Mouse (Mus musculus) liver, embryonic 14.5 days (tissue): ENCODE results near the gene Trim7. TPM values are rescaled to one million over a fixed set of nuclear protein-coding genes. Genes with fewer than 3 reads are reported as not detected.

Source experiments
- ATAC-seq: fragments of 200-750 bp; cut with Nextera tagmentation; 2 replicates; pipeline ENCODE4 v1.8.0; 2017; ENCODE audit warnings: moderate number of reproducible peaks, mild to moderate bottlenecking, moderate library complexity; ENCODE audit not compliant: insufficient read depth
- DNase-seq, 3 experiments: peaks; one replicate each; pipeline ENCODE4 v3.0.0-alpha.2; 2012 to 2013; ENCODE audit warnings: low read depth in 3 of 3, low spot score in 3 of 3
- H3K27ac ChIP-seq: fragments of 300-500 bp; sonication (generic); 2 replicates; pipeline ENCODE4 v1.5.1; 2014; ENCODE audit warnings: moderate library complexity, mild to moderate bottlenecking, control low read depth, inconsistent platforms
- H3K27me3 ChIP-seq: fragments of 300-500 bp; sonication (generic); 2 replicates; pipeline ENCODE4 v1.6.1; 2014; ENCODE audit warnings: mild to moderate bottlenecking, low read length, moderate library complexity; ENCODE audit not compliant: control insufficient read depth, insufficient read depth
- H3K36me3 ChIP-seq: fragments of 300-500 bp; sonication (generic); replicated peaks from 2 replicates; pipeline ENCODE4 v1.6.1; 2014; ENCODE audit warnings: low read depth; ENCODE audit not compliant: control insufficient read depth, insufficient read depth
- H3K4me1 ChIP-seq, 2 experiments: fragments of 200-500 bp in 1 of 2; fragments of 300-500 bp in 1 of 2; sonication (generic) in 1 of 2; replicated peaks; 2 replicates each; pipeline ENCODE4 v1.6.1; 2012 to 2014; ENCODE audit warnings: antibody characterized with exemption in 1 of 2, inconsistent platforms in 1 of 2, low read length in 1 of 2; ENCODE audit not compliant: control insufficient read depth in 2 of 2, insufficient read depth in 2 of 2
- H3K4me2 ChIP-seq: fragments of 300-500 bp; sonication (generic); 2 replicates; pipeline ENCODE4 v1.6.1; 2014; ENCODE audit warnings: low read depth, mild to moderate bottlenecking, control low read depth, moderate library complexity
- H3K4me3 ChIP-seq, 2 experiments: fragments of 200-500 bp in 1 of 2; fragments of 300-500 bp in 1 of 2; sonication (generic) in 1 of 2; 2 replicates each; pipeline ENCODE4 v1.5.1; 2012 to 2014; ENCODE audit warnings: low read depth in 2 of 2, low read length in 2 of 2, mild to moderate bottlenecking in 2 of 2, control low read depth in 1 of 2, inconsistent platforms in 1 of 2, moderate library complexity in 1 of 2; ENCODE audit not compliant: insufficient read depth in 1 of 2
- H3K9ac ChIP-seq: fragments of 300-500 bp; sonication (generic); replicated peaks from 2 replicates; pipeline ENCODE4 v1.6.1; 2014; ENCODE audit warnings: mild to moderate bottlenecking, control low read depth, moderate library complexity
- H3K9me3 ChIP-seq: fragments of 300-500 bp; sonication (generic); 2 replicates; pipeline ENCODE4 v1.6.1; 2016; ENCODE audit warnings: low read length, mixed read lengths; ENCODE audit not compliant: control insufficient read depth
- CTCF ChIP-seq: IDR thresholded peaks from 2 replicates; pipeline ENCODE4 v1.5.1; 2016; ENCODE audit warnings: antibody characterized with exemption, low read depth, control low read depth
- EP300 ChIP-seq: IDR thresholded peaks from 2 replicates; pipeline ENCODE4 v1.6.1; 2016; ENCODE audit warnings: antibody characterized with exemption, low read depth
- WGBS: fragments of 180-500 bp; shearing (Covaris S2); extraction: QIAGEN DNeasy Blood & Tissue Kit; methylation state at CpG from one replicate; pipeline ENCODE4 v1.1.7; 2014; ENCODE audit not compliant: insufficient replicate concordance; 5-methylcytosine and 5-hydroxymethylcytosine counted together
- polyA plus RNA-seq, 2 experiments: library from polyadenylated mRNA; depleted of rRNA in 1 of 2; stranded (reverse) in 1 of 2; unstranded in 1 of 2; fragments of >200 nt; fragmentation: Nextera tagmentation in 1 of 2; extraction: Ambion mirVana in 1 of 2; gene quantifications; 2 replicates each; pipeline versions ENCODE4 v1.2.1 to v1.2.3; 2012 to 2014

Gene Trim7
- polyA plus RNA-seq, 2 experiments, result 0.04 to 0.23 TPM

- H3K9me3 ChIP-seq, result no peaks in the 10 kb centered on the region; the same call in 1 of the 2 replicates
- ATAC-seq (peak; percentile 58), DNase-seq (peak in 1 of 3 experiments; percentile 75)
- no peaks in the 10 kb centered on the region for H3K36me3 ChIP-seq
- H3K27me3 ChIP-seq, result no peaks in the 10 kb centered on the region
- H3K27ac ChIP-seq, result no peak overlapping the region
- peak overlapping the region; percentile 88 for H3K4me2 ChIP-seq
- peaks cover 10 to 16% of the 10 kb centered on the region in 2 experiments for H3K4me1 ChIP-seq
- WGBS, result under 1% methylated on average over 31 of the region's 31 CpGs
- peak overlapping the region; percentile 66 for H3K9ac ChIP-seq
- H3K4me3 ChIP-seq, result peak overlapping the region; percentile 60 to 89
- TF ChIP-seq CTCF (peak; percentile 55), EP300 (no peak; the same call in 1 of the 2 replicates)
These were observed 27.7 kb downstream of the Trim7 start for GRCm38 (mm10) chr11:48853474-48854180.

DNA sequence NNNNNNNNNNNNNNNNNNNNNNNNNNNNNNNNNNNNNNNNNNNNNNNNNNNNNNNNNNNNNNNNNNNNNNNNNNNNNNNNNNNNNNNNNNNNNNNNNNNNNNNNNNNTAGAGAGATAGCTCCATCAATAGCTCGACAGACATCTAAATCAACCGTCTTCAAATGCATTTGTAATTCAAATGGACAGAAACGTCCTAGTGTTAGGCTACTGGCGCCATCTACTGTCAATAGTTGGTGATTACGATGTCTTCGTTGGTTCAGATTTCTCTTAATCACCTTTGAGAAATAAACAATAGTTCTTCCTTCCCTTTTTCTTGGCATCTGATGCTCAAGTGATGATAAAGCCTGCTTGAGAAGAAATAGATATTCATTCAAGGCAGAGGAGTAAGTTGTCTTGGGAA lies 33.1 kb downstream of the Trim7 start:
- H3K4me3 ChIP-seq, result no peak overlapping the region; a peak in 1 of 4 replicates

DNA sequence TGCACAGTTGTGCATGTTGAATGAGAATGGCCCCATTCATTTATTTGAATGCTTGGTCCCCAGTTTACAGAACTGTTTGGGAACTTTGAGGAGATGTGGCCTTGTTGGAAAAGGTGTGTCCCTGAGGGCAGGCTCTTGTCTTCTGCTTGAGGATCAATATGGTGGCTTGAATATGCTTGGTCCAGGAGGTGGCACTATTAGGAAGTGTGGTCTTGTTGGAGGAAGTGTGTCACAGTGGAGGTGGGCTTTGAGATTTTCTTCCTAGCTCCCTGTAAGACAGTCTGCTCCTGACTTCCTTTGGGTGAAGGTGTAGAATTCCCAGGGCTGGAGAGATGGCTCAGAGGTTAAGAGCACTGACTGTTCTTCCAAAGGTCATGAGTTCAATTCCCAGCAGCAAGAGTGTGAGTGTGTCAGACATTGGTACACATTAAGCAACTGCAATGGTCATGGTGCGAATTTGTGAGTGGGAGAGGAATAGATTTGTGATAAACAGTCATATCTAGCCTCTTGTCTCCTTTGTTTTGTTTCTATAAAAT lies 36.9 kb downstream of the Trim7 start:
- no peak overlapping the region for H3K4me3 ChIP-seq
- ATAC-seq (no peak), DNase-seq (no peak)
- H3K4me2 ChIP-seq, result no peak overlapping the region
- no peaks in the 10 kb centered on the region for H3K27me3 ChIP-seq
- peaks cover 12% of the 10 kb centered on the region for H3K36me3 ChIP-seq
- no peak overlapping the region for H3K27ac ChIP-seq
- TF ChIP-seq EP300, result no peak
- TF ChIP-seq CTCF, result no peak
- peaks cover 0 to 3% of the 10 kb centered on the region in 2 experiments; a peak in 1 of 4 replicates for H3K4me1 ChIP-seq
- WGBS, result 59% methylated on average over 1 of the region's 1 CpGs
- H3K9me3 ChIP-seq, result no peaks in the 10 kb centered on the region
- no peak overlapping the region for H3K9ac ChIP-seq

More for the DNA sequence above, 33.1 kb downstream of the Trim7 start:
- TF ChIP-seq EP300 (no peak), CTCF (peak; percentile 79)
- H3K27ac ChIP-seq, result no peak overlapping the region
- no peak overlapping the region; the same call in 1 of the 2 replicates for H3K9ac ChIP-seq
- WGBS, result under 1% methylated on average over 6 of the region's 6 CpGs
- no peaks in the 10 kb centered on the region for H3K9me3 ChIP-seq
- H3K27me3 ChIP-seq, result no peaks in the 10 kb centered on the region
- peaks cover 10 to 16% of the 10 kb centered on the region in 2 experiments for H3K4me1 ChIP-seq
- ATAC-seq (no peak), DNase-seq (peak in 1 of 3 experiments; percentile 67)
- peak overlapping the region; percentile 88 for H3K4me2 ChIP-seq
- no peaks in the 10 kb centered on the region for H3K36me3 ChIP-seq

GRCm38 (mm10) chr11:48863808-48864207 lies 37.9 kb downstream of the Trim7 start:
- WGBS, result 47% methylated on average over 3 of the region's 3 CpGs
- Histone ChIP-seq H3K4me2 (no peak overlapping the region), H3K27ac (no peak overlapping the region), H3K36me3 (peaks cover 14% of the 10 kb centered on the region), H3K27me3 (no peaks in the 10 kb centered on the region), H3K4me1 (peaks cover 2 to 4% of the 10 kb centered on the region in 2 experiments; a peak in 3 of 4 replicates), H3K9me3 (no peaks in the 10 kb centered on the region), H3K9ac (no peak overlapping the region), H3K4me3 (no peak overlapping the region)
- ATAC-seq, result no peak
- no peak for DNase-seq
- no peak for TF ChIP-seq CTCF
- no peak for TF ChIP-seq EP300

- Histone ChIP-seq H3K4me3 (no peak overlapping the region), H3K27me3 (no peaks in the 10 kb centered on the region), H3K9ac (no peak overlapping the region), H3K4me2 (no peak overlapping the region), H3K36me3 (peaks cover 14% of the 10 kb centered on the region), H3K4me1 (peaks cover 4 to 18% of the 10 kb centered on the region in 2 experiments), H3K27ac (no peak overlapping the region), H3K9me3 (no peaks in the 10 kb centered on the region)
- whole genome bisulfite sequencing, result 87% methylated on average over 9 of the region's 9 CpGs
- DNase-seq (no peak), ATAC-seq (no peak)
- TF ChIP-seq EP300, result no peak
- no peak for TF ChIP-seq CTCF
These were observed 40.5 kb downstream of the Trim7 start for GRCm38 (mm10) chr11:48866481-48866880.
